Comparison of ENCODE assay signal across 8 mouse cellular contexts in the genomic region with DNA sequence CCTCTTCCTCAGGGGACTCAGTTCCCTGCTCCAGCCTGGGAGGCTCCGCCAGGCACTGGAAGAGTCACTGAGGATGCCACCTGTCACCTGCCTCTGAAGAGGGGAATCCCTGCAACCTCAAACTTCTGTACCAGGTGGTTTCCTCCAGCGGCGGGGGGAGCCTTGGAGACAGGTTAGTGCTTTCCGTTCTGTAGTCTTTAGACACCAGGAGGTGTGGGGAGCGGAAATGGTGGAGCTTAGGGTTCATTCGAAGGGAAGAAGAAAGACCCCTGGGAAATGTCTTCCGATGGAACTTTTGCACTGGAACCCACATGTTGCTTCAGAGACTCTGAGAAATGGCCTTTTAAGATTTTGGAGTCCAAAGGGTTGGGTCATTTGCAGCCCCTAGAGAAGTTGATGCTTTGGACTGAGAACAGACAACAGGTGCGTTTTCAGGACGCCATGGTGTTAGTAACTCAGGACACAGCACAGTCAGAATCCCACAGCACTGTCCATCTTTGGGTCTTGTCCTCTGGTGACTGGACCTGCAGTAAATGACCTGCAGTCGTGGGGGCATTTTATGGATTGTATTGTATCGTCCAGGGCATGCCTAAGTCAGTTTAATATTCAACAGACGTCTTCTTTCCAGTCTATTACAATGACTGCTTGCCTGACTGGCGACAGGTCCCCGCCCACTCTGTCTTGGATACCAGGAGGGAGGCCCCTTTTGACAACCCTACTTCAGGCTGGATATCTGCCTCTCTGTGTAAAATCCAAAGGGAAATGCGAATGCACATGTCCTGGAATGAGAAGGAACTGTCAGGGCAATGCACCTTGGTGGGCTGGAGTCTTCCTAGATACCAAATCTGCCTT. TPM values are rescaled to one million over a fixed set of nuclear protein-coding genes. Genes with fewer than 3 reads are reported as not detected.
DNase-seq lines count a peak whose midpoint lies in the region; ATAC-seq lines count a peak whose summit lies in the region.

No protein-coding gene starts in this region.

- H3K4me2 ChIP-seq in lung, embryonic 15.5 days = peak overlapping the region; percentile 87
- H3K4me2 ChIP-seq in heart, embryonic 16.5 days (ENCODE audit: low read depth, low read length) = peak overlapping the region; percentile 88

- no peak overlapping the region for H3K27ac ChIP-seq in lung, embryonic 15.5 days
- H3K27ac ChIP-seq in heart, embryonic 16.5 days (ENCODE audit: low read length) = no peak overlapping the region; the same call in none of the 2 replicates

- no peaks in the 10 kb centered on the region for H3K27me3 ChIP-seq in lung, embryonic 15.5 days
- no peaks in the 10 kb centered on the region for H3K27me3 ChIP-seq in heart, embryonic 16.5 days (ENCODE audit: control insufficient read depth, insufficient read depth, low read length)

- peak overlapping the region; percentile 89 for H3K4me3 ChIP-seq in lung, embryonic 15.5 days
- H3K4me3 ChIP-seq in heart, embryonic 16.5 days (ENCODE audit: low read length) = peak overlapping the region; percentile 80

- H3K9me3 ChIP-seq in lung, embryonic 15.5 days = no peaks in the 10 kb centered on the region
- H3K9me3 ChIP-seq in heart, embryonic 16.5 days (replicated peaks; ENCODE audit: control insufficient read depth, low read length) = no peaks in the 10 kb centered on the region

- peak overlapping the region; percentile 93 for H3K9ac ChIP-seq in lung, embryonic 15.5 days
- H3K9ac ChIP-seq in heart, embryonic 16.5 days (ENCODE audit: low read length) = peak overlapping the region; percentile 92

- no peak for DNase-seq in lung, adult 18-20 months
- DNase-seq in kidney, postnatal 4 days = peak; percentile 29 to 51
- no peak for DNase-seq in cerebellum, postnatal 10 days
- no peak for DNase-seq in Muller cell, postnatal 12 days (ENCODE audit: inconsistent ontology term)
- DNase-seq in right cerebral cortex, adult 2 months (ENCODE audit: low spot score in 2 of 2) = no peak

- 36% methylated on average over 15 of the region's 15 CpGs for WGBS in lung, embryonic 15.5 days
- WGBS in heart, embryonic 16.5 days = 24% methylated on average over 15 of the region's 15 CpGs

- no peaks in the 10 kb centered on the region for H3K36me3 ChIP-seq in lung, embryonic 15.5 days
- H3K36me3 ChIP-seq in heart, embryonic 16.5 days (ENCODE audit: control insufficient read depth, insufficient read depth) = 0 out of 2 replicates have a peak, but pooled peaks cover 2% of the 10 kb centered on the region

- peaks cover 44% of the 10 kb centered on the region for H3K4me1 ChIP-seq in lung, embryonic 15.5 days
- H3K4me1 ChIP-seq in heart, embryonic 16.5 days (ENCODE audit: control insufficient read depth, insufficient read depth, low read length) = peaks cover 49% of the 10 kb centered on the region

- no peak for ATAC-seq in lung, embryonic 15.5 days (ENCODE audit: borderline replicate concordance, extremely low read depth, low FRiP score, low TSS enrichment)
- peak; percentile 8; the same call in 1 of the 2 replicates for ATAC-seq in heart, embryonic 16.5 days (replicated peaks; ENCODE audit: extremely low read depth, insufficient read depth, low FRiP score)
- 0 out of 2 replicates have a peak, but pooled peaks have one; percentile 24 for ATAC-seq in monocyte, adult 5-6 weeks (replicated peaks; ENCODE audit: insufficient number of reproducible peaks, low FRiP score, low TSS enrichment, poor library complexity, severe bottlenecking)

RNA-seq across cellular contexts. Expression of gene Foxj2, which starts 1.3 kb away (rescaled TPM):
- polyA plus RNA-seq in lung, embryonic 15.5 days (2015; fragmentation: Nextera tagmentation; extraction: Ambion mirVana) = 5.1 and 5.8 TPM in 2 replicates
- 6.1 TPM in 2 replicates for polyA plus RNA-seq in heart, embryonic 16.5 days (2015; fragmentation: Nextera tagmentation; extraction: Ambion mirVana)
- total RNA-seq in monocyte, adult 5-6 weeks (2017) = 17.1 to 28.8 TPM (median 25.1 TPM) in 3 replicates

RNA-seq across cellular contexts. Expression of gene Slc2a3, which starts 19.6 kb away (rescaled TPM):
- 7.4 and 8.1 TPM in 2 replicates for polyA plus RNA-seq in lung, embryonic 15.5 days (2015; fragmentation: Nextera tagmentation; extraction: Ambion mirVana)
- 10.5 and 10.9 TPM in 2 replicates for polyA plus RNA-seq in heart, embryonic 16.5 days (2015; fragmentation: Nextera tagmentation; extraction: Ambion mirVana)
- 57.5 to 73.6 TPM (median 60.1 TPM) in 3 replicates for total RNA-seq in monocyte, adult 5-6 weeks (2017)

RNA-seq across cellular contexts. Expression of gene C3ar1, which starts 34.9 kb away (rescaled TPM):
- polyA plus RNA-seq in lung, embryonic 15.5 days (2015; fragmentation: Nextera tagmentation; extraction: Ambion mirVana) = 3.3 and 3.4 TPM in 2 replicates
- polyA plus RNA-seq in heart, embryonic 16.5 days (2015; fragmentation: Nextera tagmentation; extraction: Ambion mirVana) = 2.5 and 2.7 TPM in 2 replicates
- 1.8 to 13.4 TPM (median 9.7 TPM) in 3 replicates for total RNA-seq in monocyte, adult 5-6 weeks (2017)

RNA-seq across cellular contexts. Expression of gene Necap1, which starts 53.2 kb away (rescaled TPM):
- polyA plus RNA-seq in lung, embryonic 15.5 days (2015; fragmentation: Nextera tagmentation; extraction: Ambion mirVana) = 46.0 and 48.1 TPM in 2 replicates
- polyA plus RNA-seq in heart, embryonic 16.5 days (2015; fragmentation: Nextera tagmentation; extraction: Ambion mirVana) = 51.1 and 51.7 TPM in 2 replicates
- total RNA-seq in monocyte, adult 5-6 weeks (2017) = 52.8 to 81.1 TPM (median 65.0 TPM) in 3 replicates

Comparison
In these comparisons a context has a peak if more than half of its experiments do, and no peak if none do; other contexts are left out.
1. DNase-seq: peak in kidney, postnatal 4 days (2 of 2); none in lung, adult 18-20 months (0 of 2), cerebellum, postnatal 10 days (0 of 2), Muller cell, postnatal 12 days (single experiment) and right cerebral cortex, adult 2 months (0 of 2).